Mouse (Mus musculus): ENCODE results near the gene Sympk.

DNA sequence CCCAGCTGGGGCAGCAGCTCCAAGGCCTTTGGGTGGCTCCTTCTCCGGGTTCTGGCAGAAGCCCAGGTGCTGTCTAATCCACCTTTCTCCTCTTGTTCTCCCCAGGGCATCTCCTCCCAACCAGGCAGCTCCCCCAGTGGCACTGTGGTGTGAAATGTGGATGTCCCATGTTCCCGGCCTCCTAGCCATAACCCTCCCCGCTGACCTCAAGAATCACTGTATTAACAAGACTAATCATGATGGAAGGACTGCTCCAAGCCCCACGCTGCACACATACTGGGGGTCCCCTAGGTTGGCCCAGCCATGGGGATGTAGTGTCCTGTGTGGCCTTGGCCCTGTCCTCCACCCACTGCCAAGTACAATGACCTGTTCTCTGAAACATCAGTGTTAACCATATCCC is 58.0 kb downstream of the Sympk start:
- TF ChIP-seq CTCF (IDR thresholded peaks at IDR 0.05; ENCODE audit: borderline replicate concordance, insufficient read depth, low read depth, low read length) (no peak), POLR2A (IDR thresholded peaks at IDR 0.05; ENCODE audit: borderline replicate concordance, insufficient read depth, low read length) (no peak)

Data from cerebellum, adult 2 months (tissue).